Mouse (Mus musculus): ENCODE results near the gene Lsm6. TPM values are rescaled to one million over a fixed set of nuclear protein-coding genes. Genes with fewer than 3 reads are reported as not detected.
A peak's percentile ranks its signal among the peaks of the same experiment; 100 is the strongest.

Lsm6 gene
- 146 and 152 TPM in 2 replicates for polyA plus RNA-seq (2015; fragmentation: Nextera tagmentation; extraction: Ambion mirVana)

GRCm38 (mm10) chr8:78820673-78821310 lies at the start of gene Lsm6:
TSS of gene Lsm6 (minus strand) at chr8:78821140.
- ATAC-seq, result peak; percentile 94
- under 1% methylated on average over 66 of the region's 70 CpGs for WGBS
- peak within 1 kb of the TSS; percentile 68 for H3K4me2 ChIP-seq (ENCODE audit: low read length)

GRCm38 (mm10) chr8:78867036-78867435 lies 46.1 kb upstream of the Lsm6 start:
- Histone ChIP-seq H3K4me2 (ENCODE audit: low read length) (no peak overlapping the region), H3K4me3 (replicated peaks; ENCODE audit: low read length) (no peak overlapping the region), H3K27ac (ENCODE audit: low read length) (no peak overlapping the region), H3K36me3 (ENCODE audit: control insufficient read depth, insufficient read depth) (no peaks in the 10 kb centered on the region), H3K27me3 (replicated peaks; ENCODE audit: control insufficient read depth, insufficient read depth, low read length) (no peaks in the 10 kb centered on the region), H3K4me1 (replicated peaks; ENCODE audit: control insufficient read depth, insufficient read depth, low read length) (no peaks in the 10 kb centered on the region), H3K9me3 (ENCODE audit: control insufficient read depth, low read length) (no peaks in the 10 kb centered on the region), H3K9ac (replicated peaks; ENCODE audit: low read depth, low read length) (no peak overlapping the region)
- 91% methylated on average over 2 of the region's 2 CpGs for WGBS
- ATAC-seq, result no peak

More at GRCm38 (mm10) chr8:78820673-78821310, at the start of gene Lsm6:
- peak within 1 kb of the TSS; percentile 83 for H3K4me3 ChIP-seq (replicated peaks; ENCODE audit: low read length)
- H3K27ac ChIP-seq (ENCODE audit: low read length), result peak within 1 kb of the TSS; percentile 96
- H3K36me3 ChIP-seq (ENCODE audit: control insufficient read depth, insufficient read depth), result no peaks in the 10 kb centered on the region
- no peaks in the 10 kb centered on the region for H3K9me3 ChIP-seq (ENCODE audit: control insufficient read depth, low read length)
- H3K4me1 ChIP-seq (replicated peaks; ENCODE audit: control insufficient read depth, insufficient read depth, low read length), result peaks cover 6% of the 10 kb centered on the region; the same call in 1 of the 2 replicates
- peak within 1 kb of the TSS; percentile 98 for H3K9ac ChIP-seq (replicated peaks; ENCODE audit: low read depth, low read length)
- no peaks in the 10 kb centered on the region for H3K27me3 ChIP-seq (replicated peaks; ENCODE audit: control insufficient read depth, insufficient read depth, low read length)

GRCm38 (mm10) chr8:78863001-78863400 lies 42.1 kb upstream of the Lsm6 start:
- ATAC-seq, result no peak
- H3K9me3 ChIP-seq (ENCODE audit: control insufficient read depth, low read length), result no peaks in the 10 kb centered on the region
- no peaks in the 10 kb centered on the region for H3K36me3 ChIP-seq (ENCODE audit: control insufficient read depth, insufficient read depth)
- H3K4me3 ChIP-seq (replicated peaks; ENCODE audit: low read length), result no peak overlapping the region
- no peak overlapping the region for H3K4me2 ChIP-seq (ENCODE audit: low read length)
- WGBS, result 53% methylated on average over 1 of the region's 1 CpGs
- no peaks in the 10 kb centered on the region for H3K4me1 ChIP-seq (replicated peaks; ENCODE audit: control insufficient read depth, insufficient read depth, low read length)
- no peak overlapping the region for H3K27ac ChIP-seq (ENCODE audit: low read length)
- H3K9ac ChIP-seq (replicated peaks; ENCODE audit: low read depth, low read length), result no peak overlapping the region
- no peaks in the 10 kb centered on the region for H3K27me3 ChIP-seq (replicated peaks; ENCODE audit: control insufficient read depth, insufficient read depth, low read length)

DNA sequence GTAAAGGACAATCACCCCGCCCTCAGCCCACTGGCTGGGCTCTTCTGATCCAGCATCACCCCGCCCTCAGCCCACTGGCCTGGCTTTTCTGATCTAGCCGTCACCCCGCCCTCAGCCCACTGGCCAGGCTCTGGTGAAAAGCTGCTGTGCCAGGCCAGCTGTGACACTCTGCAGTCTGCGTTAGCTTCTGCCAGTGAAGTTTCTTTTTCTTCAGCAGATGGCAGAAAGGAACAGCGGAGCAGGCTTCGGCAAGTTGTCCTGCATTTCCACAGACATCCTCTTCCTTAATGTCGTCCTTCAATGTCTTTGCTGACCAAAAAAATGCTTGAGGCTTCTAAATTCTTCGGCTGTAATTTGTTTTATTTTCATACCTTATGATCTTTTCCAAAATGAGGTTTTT lies 41.1 kb upstream of the Lsm6 start:
- Histone ChIP-seq H3K9ac (replicated peaks; ENCODE audit: low read depth, low read length) (no peak overlapping the region), H3K4me2 (ENCODE audit: low read length) (no peak overlapping the region), H3K4me1 (replicated peaks; ENCODE audit: control insufficient read depth, insufficient read depth, low read length) (no peaks in the 10 kb centered on the region), H3K9me3 (ENCODE audit: control insufficient read depth, low read length) (no peaks in the 10 kb centered on the region), H3K4me3 (replicated peaks; ENCODE audit: low read length) (no peak overlapping the region), H3K36me3 (ENCODE audit: control insufficient read depth, insufficient read depth) (no peaks in the 10 kb centered on the region), H3K27ac (ENCODE audit: low read length) (no peak overlapping the region), H3K27me3 (replicated peaks; ENCODE audit: control insufficient read depth, insufficient read depth, low read length) (no peaks in the 10 kb centered on the region)
- no peak for ATAC-seq
- WGBS, result 71% methylated on average over 9 of the region's 9 CpGs

DNA sequence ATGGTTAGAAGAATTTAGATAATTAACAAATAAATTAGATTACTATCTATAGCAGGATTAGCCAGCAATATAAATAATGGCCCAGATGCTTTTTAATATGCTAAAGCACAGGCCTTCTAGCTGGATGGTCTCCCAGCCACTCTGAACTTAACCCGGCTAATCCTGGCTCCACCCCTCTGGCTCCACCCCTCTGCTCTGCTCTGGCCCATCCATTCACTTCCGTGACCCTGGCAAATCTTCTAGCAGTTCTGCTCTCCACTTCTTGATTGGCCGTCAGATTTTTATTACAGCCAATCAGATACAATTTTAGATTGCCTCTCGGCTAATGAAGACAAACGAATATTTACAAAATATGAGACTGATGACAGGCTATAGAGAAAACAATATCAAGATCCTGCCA lies 39.8 kb upstream of the Lsm6 start:
- no peaks in the 10 kb centered on the region for H3K27me3 ChIP-seq (replicated peaks; ENCODE audit: control insufficient read depth, insufficient read depth, low read length)
- H3K9ac ChIP-seq (replicated peaks; ENCODE audit: low read depth, low read length), result no peak overlapping the region
- 47% methylated on average over 5 of the region's 5 CpGs for WGBS
- no peaks in the 10 kb centered on the region for H3K4me1 ChIP-seq (replicated peaks; ENCODE audit: control insufficient read depth, insufficient read depth, low read length)
- H3K9me3 ChIP-seq (ENCODE audit: control insufficient read depth, low read length), result no peaks in the 10 kb centered on the region
- no peak for ATAC-seq
- no peak overlapping the region for H3K4me3 ChIP-seq (replicated peaks; ENCODE audit: low read length)
- no peak overlapping the region for H3K27ac ChIP-seq (ENCODE audit: low read length)
- H3K4me2 ChIP-seq (ENCODE audit: low read length), result no peak overlapping the region
- H3K36me3 ChIP-seq (ENCODE audit: control insufficient read depth, insufficient read depth), result no peaks in the 10 kb centered on the region

- Histone ChIP-seq H3K27ac (ENCODE audit: low read length) (no peak overlapping the region), H3K4me1 (replicated peaks; ENCODE audit: control insufficient read depth, insufficient read depth, low read length) (no peaks in the 10 kb centered on the region), H3K27me3 (replicated peaks; ENCODE audit: control insufficient read depth, insufficient read depth, low read length) (no peaks in the 10 kb centered on the region), H3K9ac (replicated peaks; ENCODE audit: low read depth, low read length) (no peak overlapping the region), H3K36me3 (ENCODE audit: control insufficient read depth, insufficient read depth) (no peaks in the 10 kb centered on the region), H3K9me3 (ENCODE audit: control insufficient read depth, low read length) (no peaks in the 10 kb centered on the region), H3K4me3 (replicated peaks; ENCODE audit: low read length) (no peak overlapping the region), H3K4me2 (ENCODE audit: low read length) (no peak overlapping the region)
- WGBS, result 89% methylated on average over 7 of the region's 7 CpGs
- no peak for ATAC-seq
Observed at GRCm38 (mm10) chr8:78857421-78857820, 36.5 kb upstream of the Lsm6 start.

DNA sequence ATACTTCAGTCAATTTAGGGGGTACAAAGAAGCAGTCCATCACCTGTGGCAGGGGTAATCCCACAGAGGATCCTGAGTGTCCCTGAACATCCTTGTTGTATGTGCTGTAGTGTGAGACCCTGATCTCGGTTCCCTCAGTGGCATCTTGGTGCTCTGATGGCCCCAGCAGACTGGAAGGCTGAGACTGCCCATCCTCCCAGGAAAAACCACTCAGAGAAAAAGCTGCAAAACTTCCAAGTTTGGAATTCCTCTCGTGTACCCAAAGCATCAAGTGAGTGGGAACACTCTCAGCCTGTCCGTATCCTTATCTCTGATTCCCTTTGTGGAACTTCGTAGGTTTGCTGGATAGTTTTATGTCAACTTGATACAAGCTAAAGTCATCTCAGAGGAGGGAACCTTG lies 31.3 kb upstream of the Lsm6 start:
- no peak for ATAC-seq
- Histone ChIP-seq H3K27me3 (replicated peaks; ENCODE audit: control insufficient read depth, insufficient read depth, low read length) (no peaks in the 10 kb centered on the region), H3K9me3 (ENCODE audit: control insufficient read depth, low read length) (no peaks in the 10 kb centered on the region), H3K9ac (replicated peaks; ENCODE audit: low read depth, low read length) (no peak overlapping the region), H3K4me2 (ENCODE audit: low read length) (no peak overlapping the region), H3K27ac (ENCODE audit: low read length) (no peak overlapping the region), H3K4me3 (replicated peaks; ENCODE audit: low read length) (no peak overlapping the region), H3K36me3 (ENCODE audit: control insufficient read depth, insufficient read depth) (no peaks in the 10 kb centered on the region), H3K4me1 (replicated peaks; ENCODE audit: control insufficient read depth, insufficient read depth, low read length) (no peaks in the 10 kb centered on the region)
- WGBS, result 87% methylated on average over 4 of the region's 4 CpGs

GRCm38 (mm10) chr8:78847240-78847639 lies 26.3 kb upstream of the Lsm6 start:
- peak; percentile 71 for ATAC-seq
- Histone ChIP-seq H3K9ac (replicated peaks; ENCODE audit: low read depth, low read length) (no peak overlapping the region), H3K36me3 (ENCODE audit: control insufficient read depth, insufficient read depth) (no peaks in the 10 kb centered on the region), H3K4me3 (replicated peaks; ENCODE audit: low read length) (no peak overlapping the region), H3K27me3 (replicated peaks; ENCODE audit: control insufficient read depth, insufficient read depth, low read length) (no peaks in the 10 kb centered on the region), H3K9me3 (ENCODE audit: control insufficient read depth, low read length) (no peaks in the 10 kb centered on the region), H3K4me2 (ENCODE audit: low read length) (no peak overlapping the region), H3K4me1 (replicated peaks; ENCODE audit: control insufficient read depth, insufficient read depth, low read length) (no peaks in the 10 kb centered on the region), H3K27ac (ENCODE audit: low read length) (peak overlapping the region; percentile 72)
- WGBS, result 68% methylated on average over 3 of the region's 3 CpGs

DNA sequence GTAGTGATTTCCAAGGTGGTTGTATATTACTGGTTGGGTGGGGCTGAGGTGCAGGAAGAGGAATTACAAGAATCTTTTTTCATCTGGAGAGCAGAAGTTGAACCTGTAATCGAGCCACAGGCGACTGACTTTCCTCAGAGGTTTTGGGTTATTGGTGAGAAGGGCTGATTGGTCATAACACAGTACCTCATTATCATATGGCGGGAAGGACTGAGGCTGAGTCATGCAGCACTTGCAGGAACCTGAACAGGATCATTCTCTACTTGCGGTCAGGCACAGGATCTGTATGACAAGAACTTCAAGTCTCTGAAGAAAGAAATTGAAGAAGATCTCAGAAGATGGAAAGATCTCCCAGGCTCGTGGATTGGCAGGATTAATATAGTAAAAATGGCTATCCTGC lies 23.6 kb upstream of the Lsm6 start:
- Histone ChIP-seq H3K4me1 (replicated peaks; ENCODE audit: control insufficient read depth, insufficient read depth, low read length) (no peaks in the 10 kb centered on the region), H3K27me3 (replicated peaks; ENCODE audit: control insufficient read depth, insufficient read depth, low read length) (no peaks in the 10 kb centered on the region), H3K9ac (replicated peaks; ENCODE audit: low read depth, low read length) (no peak overlapping the region), H3K4me2 (ENCODE audit: low read length) (no peak overlapping the region), H3K27ac (ENCODE audit: low read length) (no peak overlapping the region), H3K4me3 (replicated peaks; ENCODE audit: low read length) (no peak overlapping the region), H3K36me3 (ENCODE audit: control insufficient read depth, insufficient read depth) (no peaks in the 10 kb centered on the region), H3K9me3 (ENCODE audit: control insufficient read depth, low read length) (no peaks in the 10 kb centered on the region)
- no peak for ATAC-seq
- 88% methylated on average over 5 of the region's 5 CpGs for WGBS

Data from forebrain, embryonic 16.5 days (tissue).